Comparison of ENCODE assay signal across 9 mouse cellular contexts in genomic region chr1:75487405-75488161, GRCm38 (mm10). TPM values are rescaled to one million over a fixed set of nuclear protein-coding genes. Genes with fewer than 3 reads are reported as not detected.
DNase-seq lines count a peak whose midpoint lies in the region; ATAC-seq lines count a peak whose summit lies in the region.
"Had no signal": no experiment of that assay in that cellular context is flagged by ENCODE, and none has a peak within 500 bp of the region (broad histone marks: within the 10 kb centered on the region; RNA-seq: fewer than 3 reads in every experiment).

No protein-coding gene starts in this region.

- H3K4me2 ChIP-seq in liver, embryonic 13.5 days: peak overlapping the region; percentile 64

- H3K27ac ChIP-seq in liver, embryonic 13.5 days: no peak overlapping the region

- no peak overlapping the region for H3K9ac ChIP-seq in liver, embryonic 13.5 days

- no peaks in the 10 kb centered on the region for H3K9me3 ChIP-seq in liver, embryonic 13.5 days (replicated peaks)

- 1% methylated on average over 62 of the region's 62 CpGs for WGBS in liver, embryonic 13.5 days (ENCODE audit: insufficient replicate concordance)

- peak overlapping the region; percentile 49 for H3K4me3 ChIP-seq in liver, embryonic 13.5 days (replicated peaks)

- peaks cover 12% of the 10 kb centered on the region for H3K4me1 ChIP-seq in liver, embryonic 13.5 days (replicated peaks)

- no peaks in the 10 kb centered on the region for H3K36me3 ChIP-seq in liver, embryonic 13.5 days

- ATAC-seq in liver, embryonic 13.5 days (ENCODE audit: low read depth): peak; percentile 61

- peaks cover 92% of the 10 kb centered on the region for H3K27me3 ChIP-seq in liver, embryonic 13.5 days

- DNase-seq in heart, adult 18-20 months: peak; percentile 48 to 51
- DNase-seq in heart, adult 9 months (ENCODE audit: low spot score in 2 of 2): no peak
- peak; percentile 86 to 92 for DNase-seq in cerebellum, postnatal 10 days
- DNase-seq in frontal cortex, postnatal 36 days (ENCODE audit: low spot score in 2 of 2): peak; percentile 65 to 71
- peak; percentile 77 to 85 for DNase-seq in kidney, adult 8-10 months
- no peak for DNase-seq in liver, embryonic 13.5 days
- peak; percentile 23 to 55 for DNase-seq in natural killer cell, adult 2 months (ENCODE audit: low spot score in 2 of 2)
- peak; percentile 90 for DNase-seq in testis, postnatal 10 days (ENCODE audit: low spot score)

RNA-seq across cellular contexts. Expression of gene Tmem198, which starts 8.3 kb away (rescaled TPM):
- total RNA-seq in heart, adult 18-20 months (2021): under 1 TPM; 0.30 to 0.46 TPM
- 0.08 and 0.10 TPM in 2 replicates for polyA plus RNA-seq in liver, embryonic 13.5 days (2015; fragmentation: Nextera tagmentation; extraction: Ambion mirVana)

RNA-seq across cellular contexts. Expression of gene Chpf, which starts 8.5 kb away (rescaled TPM):
- 10 to 100 TPM; 22.0 to 22.4 TPM for total RNA-seq in heart, adult 18-20 months (2021)
- polyA plus RNA-seq in liver, embryonic 13.5 days (2015; fragmentation: Nextera tagmentation; extraction: Ambion mirVana): 5.6 and 5.7 TPM in 2 replicates

RNA-seq across cellular contexts. Expression of gene Obsl1, which starts 18.7 kb away (rescaled TPM):
- total RNA-seq in heart, adult 18-20 months (2021): 100 to 1,000 TPM; 107 to 108 TPM
- 7.4 and 9.0 TPM in 2 replicates for polyA plus RNA-seq in liver, embryonic 13.5 days (2015; fragmentation: Nextera tagmentation; extraction: Ambion mirVana)
- total RNA-seq: neutrophil, adult 5-6 weeks had no signal

RNA-seq across cellular contexts. Expression of gene Inha, which starts 19.3 kb away (rescaled TPM):
- 1 to 10 TPM; 3.0 to 3.1 TPM for total RNA-seq in heart, adult 18-20 months (2021)
- 0.50 and 0.51 TPM in 2 replicates for polyA plus RNA-seq in liver, embryonic 13.5 days (2015; fragmentation: Nextera tagmentation; extraction: Ambion mirVana)
- total RNA-seq: neutrophil, adult 5-6 weeks had no signal

RNA-seq across cellular contexts. Expression of gene Stk11ip, which starts 33.7 kb away (rescaled TPM):
- 10 to 100 TPM in 1 of 2 experiments, 1 to 10 TPM in 1; 6.6 to 10.9 TPM for total RNA-seq in heart, adult 18-20 months (2021)
- polyA plus RNA-seq in liver, embryonic 13.5 days (2015; fragmentation: Nextera tagmentation; extraction: Ambion mirVana): 5.5 and 6.2 TPM in 2 replicates

Comparison
In these comparisons a context has a peak if more than half of its experiments do, and no peak if none do; other contexts are left out.
1. DNase-seq: peak in heart, adult 18-20 months (2 of 2), cerebellum, postnatal 10 days (2 of 2), frontal cortex, postnatal 36 days (2 of 2), kidney, adult 8-10 months (2 of 2), natural killer cell, adult 2 months (2 of 2) and testis, postnatal 10 days (single experiment); none in heart, adult 9 months (0 of 2) and liver, embryonic 13.5 days (single experiment).